Mouse (Mus musculus): ENCODE measurements around the gene Gm14085. TPM values are rescaled to one million over a fixed set of nuclear protein-coding genes. Genes with fewer than 3 reads are reported as not detected.
A peak's percentile ranks its signal among the peaks of the same experiment; 100 is the strongest.

Gene Gm14085
- polyA plus RNA-seq, 1 experiment from 2014 or later: not detected

DNA sequence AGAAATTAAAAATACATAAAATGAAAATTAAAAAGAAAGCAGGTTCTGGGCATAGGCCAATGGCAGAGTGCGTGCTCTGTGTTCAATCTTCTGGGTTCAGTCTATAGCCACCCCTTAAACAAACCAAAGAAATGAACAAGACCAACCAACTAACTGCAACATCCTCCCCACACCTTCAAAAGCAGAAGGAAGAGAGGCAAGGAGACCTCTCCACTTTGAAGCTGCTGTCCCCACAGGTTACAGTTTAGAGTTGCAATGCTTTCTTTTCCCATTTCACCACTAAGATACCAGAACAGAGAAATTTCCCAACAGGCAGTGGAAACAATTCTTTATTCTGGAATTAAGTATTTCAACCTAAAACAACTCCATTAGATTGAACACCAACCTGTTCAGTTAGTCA, 77.5 kb downstream of the Gm14085 start:
- Histone ChIP-seq H3K9me3 (replicated peaks) (no peaks in the 10 kb centered on the region), H3K36me3 (no peaks in the 10 kb centered on the region), H3K4me2 (no peak overlapping the region), H3K4me1 (no peaks in the 10 kb centered on the region), H3K27ac (replicated peaks) (no peak overlapping the region), H3K4me3 (replicated peaks) (no peak overlapping the region), H3K9ac (replicated peaks) (no peak overlapping the region), H3K27me3 (replicated peaks) (no peaks in the 10 kb centered on the region)
- no peak for ATAC-seq (ENCODE audit: low FRiP score)
- WGBS: 92% methylated on average over 1 of the region's 1 CpGs

- no peak for ATAC-seq (ENCODE audit: low FRiP score)
- Histone ChIP-seq H3K4me3 (replicated peaks) (no peak overlapping the region), H3K27ac (replicated peaks) (no peak overlapping the region), H3K36me3 (no peaks in the 10 kb centered on the region), H3K4me1 (no peaks in the 10 kb centered on the region), H3K27me3 (replicated peaks) (no peaks in the 10 kb centered on the region), H3K4me2 (peak overlapping the region; percentile 16; the same call in 1 of the 2 replicates), H3K9me3 (replicated peaks) (no peaks in the 10 kb centered on the region), H3K9ac (replicated peaks) (no peak overlapping the region)
- 18% methylated on average over 3 of the region's 3 CpGs for WGBS
These were observed 84.7 kb downstream of the Gm14085 start for GRCm38 (mm10) chr2:122569439-122569838.

DNA sequence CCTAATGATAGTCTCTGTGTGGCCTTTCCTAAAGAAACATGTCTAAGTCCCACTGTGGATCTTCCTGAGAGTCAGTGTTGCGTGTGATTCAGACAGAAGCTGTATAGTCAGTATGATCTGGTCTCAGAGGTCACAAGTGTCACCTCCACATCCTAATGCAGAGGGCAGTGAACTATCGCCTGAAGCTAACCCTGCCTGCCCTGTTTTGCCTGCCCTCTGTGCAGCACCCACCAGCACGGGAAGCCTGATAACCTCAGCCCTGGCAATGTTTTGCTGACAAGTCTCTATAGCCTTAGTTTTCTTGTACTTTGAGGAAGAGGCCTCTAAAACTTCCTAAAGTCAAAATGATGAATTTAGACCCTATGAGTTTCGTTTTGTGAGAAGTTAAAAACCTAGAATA, 85.7 kb downstream of the Gm14085 start:
- no peak overlapping the region for H3K4me3 ChIP-seq (replicated peaks)
- no peaks in the 10 kb centered on the region for H3K4me1 ChIP-seq
- no peaks in the 10 kb centered on the region for H3K36me3 ChIP-seq
- 87% methylated on average over 4 of the region's 4 CpGs for WGBS
- no peak overlapping the region for H3K4me2 ChIP-seq
- no peak overlapping the region for H3K27ac ChIP-seq (replicated peaks)
- ATAC-seq (ENCODE audit: low FRiP score): no peak
- H3K9me3 ChIP-seq (replicated peaks): no peaks in the 10 kb centered on the region
- no peaks in the 10 kb centered on the region for H3K27me3 ChIP-seq (replicated peaks)
- no peak overlapping the region for H3K9ac ChIP-seq (replicated peaks)

GRCm38 (mm10) chr2:122571326-122571725, 86.6 kb downstream of the Gm14085 start:
- no peak for ATAC-seq (ENCODE audit: low FRiP score)
- Histone ChIP-seq H3K36me3 (no peaks in the 10 kb centered on the region), H3K4me1 (no peaks in the 10 kb centered on the region), H3K9me3 (replicated peaks) (no peaks in the 10 kb centered on the region), H3K4me3 (replicated peaks) (no peak overlapping the region), H3K4me2 (no peak overlapping the region), H3K27ac (replicated peaks) (no peak overlapping the region), H3K27me3 (replicated peaks) (no peaks in the 10 kb centered on the region), H3K9ac (replicated peaks) (no peak overlapping the region)
- 79% methylated on average over 4 of the region's 4 CpGs for WGBS

- Histone ChIP-seq H3K4me2 (no peak overlapping the region), H3K9me3 (replicated peaks) (no peaks in the 10 kb centered on the region), H3K36me3 (no peaks in the 10 kb centered on the region), H3K9ac (replicated peaks) (no peak overlapping the region), H3K4me3 (replicated peaks) (no peak overlapping the region), H3K27ac (replicated peaks) (no peak overlapping the region), H3K27me3 (replicated peaks) (no peaks in the 10 kb centered on the region), H3K4me1 (no peaks in the 10 kb centered on the region)
- ATAC-seq (ENCODE audit: low FRiP score): no peak
- 85% methylated on average over 1 of the region's 1 CpGs for WGBS
These were observed 87.7 kb downstream of the Gm14085 start for GRCm38 (mm10) chr2:122572438-122572837.

- Histone ChIP-seq H3K4me3 (replicated peaks) (no peak overlapping the region), H3K27ac (replicated peaks) (no peak overlapping the region), H3K27me3 (replicated peaks) (no peaks in the 10 kb centered on the region), H3K4me1 (no peaks in the 10 kb centered on the region), H3K4me2 (no peak overlapping the region), H3K9me3 (replicated peaks) (no peaks in the 10 kb centered on the region), H3K9ac (replicated peaks) (no peak overlapping the region), H3K36me3 (no peaks in the 10 kb centered on the region)
- no peak for ATAC-seq (ENCODE audit: low FRiP score)
- 75% methylated on average over 11 of the region's 11 CpGs for whole genome bisulfite sequencing
These were observed 90.7 kb downstream of the Gm14085 start for GRCm38 (mm10) chr2:122575470-122575869.

- no peak overlapping the region for H3K27ac ChIP-seq (replicated peaks)
- no peaks in the 10 kb centered on the region for H3K36me3 ChIP-seq
- H3K27me3 ChIP-seq (replicated peaks): no peaks in the 10 kb centered on the region
- H3K4me1 ChIP-seq: no peaks in the 10 kb centered on the region
- no peak overlapping the region for H3K4me3 ChIP-seq (replicated peaks)
- no peak overlapping the region for H3K4me2 ChIP-seq
- H3K9me3 ChIP-seq (replicated peaks): no peaks in the 10 kb centered on the region
- no peak overlapping the region for H3K9ac ChIP-seq (replicated peaks)
- 57% methylated on average over 5 of the region's 5 CpGs for WGBS
- ATAC-seq (ENCODE audit: low FRiP score): no peak
These were observed 91.6 kb downstream of the Gm14085 start for GRCm38 (mm10) chr2:122576295-122576694.

DNA sequence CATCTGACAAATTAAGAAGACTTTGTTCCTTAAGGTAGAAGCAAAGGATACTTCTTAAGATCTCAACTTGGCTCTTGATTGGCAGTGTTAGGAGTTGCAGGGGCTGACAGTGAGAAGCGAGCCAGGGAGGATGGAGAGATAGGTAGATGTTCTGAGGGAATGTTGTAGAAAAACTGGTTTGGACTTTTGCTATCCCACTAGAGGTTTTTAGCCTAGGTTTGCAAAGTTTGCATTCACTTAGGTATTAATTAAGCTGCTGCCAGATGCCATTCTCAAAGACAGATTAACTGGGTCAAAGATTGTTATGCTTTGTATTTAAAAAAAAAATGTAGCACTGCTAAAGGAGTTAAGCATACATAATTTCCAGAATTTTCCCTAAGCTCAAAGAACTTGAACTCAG, 92.6 kb downstream of the Gm14085 start:
- Histone ChIP-seq H3K9me3 (replicated peaks) (no peaks in the 10 kb centered on the region), H3K27ac (replicated peaks) (no peak overlapping the region), H3K36me3 (no peaks in the 10 kb centered on the region), H3K4me1 (no peaks in the 10 kb centered on the region), H3K4me3 (replicated peaks) (no peak overlapping the region), H3K27me3 (replicated peaks) (no peaks in the 10 kb centered on the region), H3K4me2 (no peak overlapping the region), H3K9ac (replicated peaks) (no peak overlapping the region)
- no peak for ATAC-seq (ENCODE audit: low FRiP score)
- WGBS: 88% methylated on average over 1 of the region's 1 CpGs

Other genes with a start within 250 kb of the Gm14085 start
- 0.03 and 0.12 TPM in 2 replicates for gene Duox2, start 186.5 kb upstream of the Gm14085 start, polyA plus RNA-seq (2015; fragmentation: Nextera tagmentation; extraction: Ambion mirVana)
- gene Duoxa2, start 186.0 kb upstream of the Gm14085 start, polyA plus RNA-seq (2015; fragmentation: Nextera tagmentation; extraction: Ambion mirVana): 0.52 and 0.56 TPM in 2 replicates
- 0.17 and 1.2 TPM in 2 replicates for gene Duoxa1, start 171.2 kb upstream of the Gm14085 start, polyA plus RNA-seq (2015; fragmentation: Nextera tagmentation; extraction: Ambion mirVana)
- 0.10 and 0.27 TPM in 2 replicates for gene Duox1, start 169.3 kb upstream of the Gm14085 start, polyA plus RNA-seq (2015; fragmentation: Nextera tagmentation; extraction: Ambion mirVana)
- gene Shf, start 115.8 kb upstream of the Gm14085 start, polyA plus RNA-seq (2015; fragmentation: Nextera tagmentation; extraction: Ambion mirVana): 11.2 and 12.0 TPM in 2 replicates
- gene Slc28a2, start 58.5 kb upstream of the Gm14085 start, polyA plus RNA-seq (2015; fragmentation: Nextera tagmentation; extraction: Ambion mirVana): 3.1 TPM in 1 of 2 replicates, not detected in the other
- 41.3 and 45.0 TPM in 2 replicates for gene Gatm, start 126.4 kb downstream of the Gm14085 start, polyA plus RNA-seq (2015; fragmentation: Nextera tagmentation; extraction: Ambion mirVana)
- 1.1 and 5.5 TPM in 2 replicates for gene AA467197, start 152.0 kb downstream of the Gm14085 start, polyA plus RNA-seq (2015; fragmentation: Nextera tagmentation; extraction: Ambion mirVana)
- 6.5 and 6.7 TPM in 2 replicates for gene Slc30a4, start 217.7 kb downstream of the Gm14085 start, polyA plus RNA-seq (2015; fragmentation: Nextera tagmentation; extraction: Ambion mirVana)

All from neural tube, embryonic 15.5 days (tissue).